Mouse (Mus musculus) fat pad, adult 2 months (tissue): Measurements from ENCODE around the gene Ptpn4.

Source experiments
- DNase-seq: peaks from one replicate; pipeline ENCODE4 v3.0.0-alpha.2; 2011; ENCODE audit warnings: low read depth, low spot score; ENCODE audit errors: extremely low read depth

The Ptpn4 gene

GRCm38 (mm10) chr1:119837035-119837751 lies at the start of gene Ptpn4:
Gene Ptpn4 (minus strand): TSS chr1:119837613.
- peak; percentile 59 for DNase-seq

GRCm38 (mm10) chr1:119886320-119886719 lies 48.9 kb upstream of the Ptpn4 start:
- no peak for DNase-seq

- DNase-seq = no peak
These were observed 46.9 kb upstream of the Ptpn4 start for GRCm38 (mm10) chr1:119884272-119884671.

- no peak for DNase-seq
These were observed 41.5 kb upstream of the Ptpn4 start for GRCm38 (mm10) chr1:119878909-119879308.

- DNase-seq = no peak
These were observed 40.1 kb upstream of the Ptpn4 start for GRCm38 (mm10) chr1:119877469-119877868.

GRCm38 (mm10) chr1:119868395-119869161 lies 31.2 kb upstream of the Ptpn4 start:
- no peak for DNase-seq

- DNase-seq = no peak
These were observed 29.9 kb upstream of the Ptpn4 start for GRCm38 (mm10) chr1:119867300-119867699.

GRCm38 (mm10) chr1:119865311-119865710 lies 27.9 kb upstream of the Ptpn4 start:
- no peak for DNase-seq

GRCm38 (mm10) chr1:119863507-119864296 lies 26.3 kb upstream of the Ptpn4 start:
- no peak for DNase-seq

GRCm38 (mm10) chr1:119859566-119859965 lies 22.2 kb upstream of the Ptpn4 start:
- no peak for DNase-seq

- DNase-seq = no peak
These were observed 15.6 kb upstream of the Ptpn4 start for GRCm38 (mm10) chr1:119852980-119853379.

- no peak for DNase-seq
These were observed 14.9 kb upstream of the Ptpn4 start for GRCm38 (mm10) chr1:119852339-119852738.

GRCm38 (mm10) chr1:119849146-119849935 lies 11.9 kb upstream of the Ptpn4 start:
- no peak for DNase-seq

- no peak for DNase-seq
These were observed 7.9 kb upstream of the Ptpn4 start for GRCm38 (mm10) chr1:119845321-119845720.

GRCm38 (mm10) chr1:119843121-119843520 lies 5.7 kb upstream of the Ptpn4 start:
- peak; percentile 98 for DNase-seq

- no peak for DNase-seq
These were observed 828 bp upstream of the Ptpn4 start for GRCm38 (mm10) chr1:119838241-119838640.

- no peak for DNase-seq
These were observed 866 bp downstream of the Ptpn4 start for GRCm38 (mm10) chr1:119836479-119837015.

GRCm38 (mm10) chr1:119835726-119836478 lies 1.5 kb downstream of the Ptpn4 start:
- no peak for DNase-seq

GRCm38 (mm10) chr1:119828160-119828559 lies 9.3 kb downstream of the Ptpn4 start:
- no peak for DNase-seq

GRCm38 (mm10) chr1:119818704-119819103 lies 18.7 kb downstream of the Ptpn4 start:
- DNase-seq = peak; percentile 13
